Mouse (Mus musculus) gastrocnemius, adult 2 months (tissue): ENCODE data around the gene Tjp1. TPM values are rescaled to one million over a fixed set of nuclear protein-coding genes. Genes with fewer than 3 reads are reported as not detected.

ENCODE experiments used
- DNase-seq: peaks from one replicate; pipeline ENCODE4 v3.0.0; 2022
- H3K27ac ChIP-seq: fragments of 200-600 bp; 2 replicates; pipeline ENCODE4 v1.8.1; 2022; ENCODE audit warnings: mild to moderate bottlenecking
- H3K4me3 ChIP-seq: fragments of 200-600 bp; 2 replicates; pipeline ENCODE4 v1.8.1; 2022; ENCODE audit warnings: mild to moderate bottlenecking, moderate library complexity
- CTCF ChIP-seq: fragments of 200-600 bp; IDR thresholded peaks from 2 replicates; pipeline ENCODE4 v1.8.1; 2022; ENCODE audit warnings: antibody characterized with exemption, mild to moderate bottlenecking, moderate library complexity
- intact Hi-C: fragments of 180-260 bp; cut with DNase I; formaldehyde crosslinking; loops from one replicate; pipeline ENCODE4 v1.15.1; 2025
- total RNA-seq, 2 experiments: library from RNA; stranded (reverse); gene quantifications; 2 replicates each; pipeline ENCODE4 v1.2.3; 2021

Tjp1 gene
- total RNA-seq, 2 experiments from 2014 or later = 21.1 to 23.8 TPM

GRCm38 (mm10) chr7:65371765-65372164, 155.8 kb downstream of the Tjp1 start:
- peak overlapping the region; percentile 95 for H3K27ac ChIP-seq
- intact Hi-C loops = loop anchor here (5.0 kb wide), 1 partner anchor 41 kb away; no protein-coding TSS in a partner anchor
- TF ChIP-seq CTCF = no peak
- peak overlapping the region; percentile 94 for H3K4me3 ChIP-seq
- no peak for DNase-seq

DNA sequence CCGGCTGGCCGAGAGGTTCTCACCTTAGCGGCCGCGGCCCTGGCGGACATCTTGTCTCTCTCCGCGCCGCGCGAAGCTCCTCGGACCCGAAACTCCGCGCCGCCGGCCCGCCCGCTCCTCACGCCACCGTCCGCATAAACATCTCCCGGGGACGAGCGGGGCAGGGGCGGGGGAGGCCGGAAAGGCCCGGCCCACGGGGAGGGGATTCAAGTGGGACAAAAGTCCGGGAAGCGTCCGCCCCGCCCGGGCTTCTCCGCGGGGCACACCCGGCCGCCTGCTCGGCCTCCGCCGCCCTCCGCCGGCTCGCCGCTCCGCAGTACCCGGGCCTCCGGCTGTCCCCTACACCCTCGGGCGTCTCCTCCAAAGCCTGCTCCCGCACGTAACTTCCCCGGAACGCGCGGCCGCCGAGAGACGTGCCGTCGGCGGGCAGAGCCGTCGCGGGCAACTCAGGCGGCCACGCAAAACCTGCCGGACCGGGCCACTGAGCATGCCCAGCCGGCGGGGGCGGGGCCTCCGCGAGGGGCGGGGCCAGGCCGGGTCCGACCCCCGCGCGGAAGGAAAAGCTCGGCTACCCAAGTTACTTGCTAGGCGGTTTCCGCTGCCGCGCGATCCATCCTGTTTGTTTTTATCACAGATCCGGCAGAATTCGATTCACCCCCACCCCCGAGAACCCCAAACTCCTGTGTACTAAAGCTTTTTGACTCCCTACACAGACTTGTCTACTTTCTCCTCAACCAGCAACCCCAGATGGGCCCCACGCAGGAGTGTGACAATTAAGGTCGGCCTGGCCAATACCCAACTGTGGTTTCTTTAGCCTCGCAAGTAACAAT, 156.6 kb downstream of the Tjp1 start:
- peak; percentile 94 for DNase-seq
- peak overlapping the region; percentile 94 for H3K4me3 ChIP-seq
- intact Hi-C loops = loop anchor here (5.0 kb wide), 1 partner anchor 41 kb away; no protein-coding TSS in a partner anchor
- H3K27ac ChIP-seq = peak overlapping the region; percentile 95
- no peak for TF ChIP-seq CTCF

DNA sequence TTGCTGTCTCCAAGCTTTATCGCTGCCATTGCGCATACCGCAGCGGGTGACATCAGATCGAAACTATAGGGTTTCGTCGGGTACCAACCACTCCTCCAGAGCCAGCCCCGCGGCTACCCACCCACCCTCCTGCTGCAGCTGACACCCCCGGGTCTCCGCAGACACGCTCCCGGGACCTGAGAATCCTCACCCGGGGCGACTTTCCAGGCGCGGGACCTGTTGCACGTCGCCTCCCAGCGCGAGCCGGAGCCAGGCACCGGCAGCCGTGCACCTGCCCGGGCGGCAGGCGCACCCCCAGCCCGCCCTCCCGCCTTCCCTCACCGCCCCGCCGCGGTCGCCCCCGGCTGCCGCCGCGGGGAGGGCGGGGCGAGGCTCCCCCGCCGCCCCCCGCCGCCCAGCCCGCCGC, 157.2 kb downstream of the Tjp1 start:
- peak overlapping the region; percentile 94 for H3K4me3 ChIP-seq
- H3K27ac ChIP-seq = peak overlapping the region; percentile 95
- DNase-seq = peak; percentile 72
- no peak for TF ChIP-seq CTCF
- intact Hi-C loops = loop anchor here (5.0 kb wide), 1 partner anchor 42 kb away; no protein-coding TSS in a partner anchor

DNA sequence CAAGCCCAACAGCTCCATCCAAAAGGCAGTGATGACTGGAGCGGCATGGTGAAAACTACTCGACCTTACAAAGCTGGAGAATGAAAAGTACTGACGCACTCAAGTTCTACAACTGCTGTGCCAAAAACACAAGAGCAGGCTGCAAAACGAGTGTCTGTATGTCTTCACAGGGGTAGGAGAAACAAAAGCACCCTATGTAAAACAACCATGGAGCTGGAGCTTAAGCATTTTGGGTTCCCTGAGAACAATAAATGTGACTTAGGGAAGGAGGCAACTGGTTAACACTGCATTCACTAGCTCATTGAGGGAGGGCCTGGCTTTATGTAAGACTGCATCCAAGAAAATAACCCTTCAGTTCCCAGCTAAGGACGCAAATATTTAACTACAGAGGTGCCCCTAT, 158.5 kb downstream of the Tjp1 start:
- no peak for DNase-seq
- peak overlapping the region; percentile 95 for H3K27ac ChIP-seq
- no peak for TF ChIP-seq CTCF
- intact Hi-C loops = loop anchor here (5.0 kb wide), 1 partner anchor 88 kb away; no protein-coding TSS in a partner anchor
- peak overlapping the region; percentile 94 for H3K4me3 ChIP-seq

DNA sequence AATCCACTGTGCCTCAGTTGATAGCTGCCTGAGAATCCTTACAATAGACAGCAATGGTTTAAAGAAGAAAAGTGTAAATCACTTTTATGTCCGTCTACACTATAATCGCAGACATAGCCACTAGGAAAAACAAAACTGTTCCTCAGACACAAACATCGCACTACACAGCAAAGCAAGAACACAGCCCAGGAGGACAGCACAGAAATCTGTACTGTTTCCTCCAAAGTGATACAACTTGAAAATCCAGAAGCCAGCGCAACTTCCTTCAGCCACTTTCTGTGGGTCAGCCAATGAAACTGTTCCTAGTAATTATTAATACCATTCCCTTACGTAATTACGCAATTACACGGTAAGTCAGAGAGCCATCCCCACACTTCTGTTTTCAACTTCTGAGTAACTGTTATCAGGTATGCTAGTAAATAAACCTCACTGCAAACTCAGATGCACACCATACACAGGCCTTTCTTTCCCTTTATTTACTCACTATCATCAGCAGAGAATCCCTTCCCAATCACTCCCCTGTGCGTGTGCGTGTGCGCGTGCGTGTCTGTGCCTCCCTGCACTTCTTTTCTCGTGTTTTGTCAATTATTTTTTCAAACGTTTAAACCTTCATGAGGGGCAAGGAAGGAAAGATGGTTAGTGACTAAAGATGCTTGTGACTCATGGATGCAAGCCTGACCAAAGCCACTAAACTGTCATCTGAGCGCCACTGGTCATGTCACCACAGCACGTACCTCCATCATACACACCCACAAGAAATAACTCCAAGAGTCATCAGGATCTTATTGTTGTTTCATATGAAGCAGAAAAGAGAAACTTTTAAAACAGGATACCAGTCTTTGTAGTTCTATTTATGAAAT, 160.0 kb downstream of the Tjp1 start:
- H3K4me3 ChIP-seq = peak overlapping the region; percentile 94
- DNase-seq = no peak
- peak overlapping the region; percentile 95 for H3K27ac ChIP-seq
- intact Hi-C loops = loop anchor here (5.0 kb wide), 1 partner anchor 90 kb away; no protein-coding TSS in a partner anchor
- TF ChIP-seq CTCF = no peak

DNA sequence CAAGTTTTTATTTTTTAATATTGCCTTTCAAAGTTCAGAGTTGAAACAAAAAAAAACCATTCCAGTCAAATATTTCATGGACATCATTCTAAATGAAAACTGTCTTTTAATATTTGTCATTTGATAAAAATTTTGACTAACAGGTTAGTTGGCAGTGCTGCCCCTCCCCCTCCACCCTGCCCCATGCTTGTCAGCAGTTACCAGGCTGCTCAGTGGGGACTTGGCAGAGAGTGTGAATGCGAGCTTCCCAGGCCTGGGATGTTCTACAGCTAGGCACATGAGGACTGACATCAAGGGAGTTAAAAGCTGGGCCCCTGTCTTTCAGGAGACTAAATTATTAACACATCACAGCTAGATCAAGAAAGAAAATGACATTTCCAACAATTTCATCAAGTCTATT, 161.4 kb downstream of the Tjp1 start:
- Histone ChIP-seq H3K4me3 (no peak overlapping the region; the same call in 1 of the 2 replicates), H3K27ac (no peak overlapping the region)
- DNase-seq = no peak
- TF ChIP-seq CTCF = no peak
- intact Hi-C loops = loop anchor here (5.0 kb wide), 1 partner anchor 91 kb away; no protein-coding TSS in a partner anchor

DNA sequence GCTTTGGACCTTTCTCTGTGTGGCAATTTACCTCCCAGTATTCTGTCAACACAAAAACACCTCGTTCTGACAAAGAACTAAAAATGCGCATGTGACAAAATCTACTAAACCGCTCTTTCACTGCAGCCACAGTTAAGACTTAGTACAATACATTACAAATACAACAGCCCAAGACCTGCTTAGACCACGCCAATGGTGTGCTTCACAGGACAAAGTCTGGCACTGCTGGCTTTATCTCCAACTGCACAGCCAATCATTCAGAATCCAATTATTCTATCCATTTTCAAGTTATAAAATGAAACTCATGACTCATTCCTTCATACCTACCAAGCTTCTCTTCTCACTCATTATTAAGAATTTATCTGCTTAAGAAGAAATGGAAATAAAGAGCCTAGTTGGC, 162.0 kb downstream of the Tjp1 start:
- Histone ChIP-seq H3K27ac (no peak overlapping the region), H3K4me3 (no peak overlapping the region)
- intact Hi-C loops = loop anchor here (5.0 kb wide), 1 partner anchor 92 kb away; no protein-coding TSS in a partner anchor
- no peak for DNase-seq
- no peak for TF ChIP-seq CTCF

- H3K27ac ChIP-seq = peak overlapping the region; percentile 24; the same call in 1 of the 2 replicates
- DNase-seq = no peak
- TF ChIP-seq CTCF = no peak
- intact Hi-C loops = no loop called here
- H3K4me3 ChIP-seq = no peak overlapping the region; the same call in 1 of the 2 replicates
Observed at GRCm38 (mm10) chr7:65360278-65360677, 167.3 kb downstream of the Tjp1 start.

DNA sequence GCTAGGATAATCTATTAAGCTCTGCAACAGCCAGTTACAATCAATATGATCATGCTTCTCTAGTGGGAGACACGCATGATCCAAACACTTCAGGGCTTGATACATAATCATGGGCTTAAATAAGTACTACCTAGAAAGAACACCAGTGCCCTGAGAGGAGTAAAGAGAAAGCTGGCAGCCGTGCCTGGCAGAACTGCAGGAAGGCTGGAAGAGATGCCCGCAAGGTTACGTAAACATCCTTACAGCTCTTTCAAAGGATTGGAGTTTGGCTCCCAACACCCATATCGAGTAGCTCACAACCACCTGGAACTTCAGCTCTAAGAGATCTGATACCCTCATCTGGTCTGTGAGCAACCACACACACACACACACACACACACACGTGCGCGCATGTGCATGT, 167.8 kb downstream of the Tjp1 start:
- peak; percentile 80 for DNase-seq
- peak overlapping the region; percentile 24; the same call in 1 of the 2 replicates for H3K27ac ChIP-seq
- no peak for TF ChIP-seq CTCF
- H3K4me3 ChIP-seq = no peak overlapping the region; the same call in 1 of the 2 replicates
- intact Hi-C loops = loop anchor here (5.0 kb wide), 1 partner anchor 37 kb away; no protein-coding TSS in a partner anchor

- H3K4me3 ChIP-seq = no peak overlapping the region
- peak overlapping the region; percentile 31; the same call in 1 of the 2 replicates for H3K27ac ChIP-seq
- DNase-seq = peak; percentile 47
- no peak for TF ChIP-seq CTCF
- intact Hi-C loops = loop anchor here (5.0 kb wide), 1 partner anchor 35 kb away; no protein-coding TSS in a partner anchor
Observed at GRCm38 (mm10) chr7:65357538-65357937, 170.0 kb downstream of the Tjp1 start.

- intact Hi-C loops = loop anchor here (5.0 kb wide), 1 partner anchor 34 kb away; no protein-coding TSS in a partner anchor
- H3K27ac ChIP-seq = peak overlapping the region; percentile 31
Observed at GRCm38 (mm10) chr7:65356204-65356603, 171.4 kb downstream of the Tjp1 start.

DNA sequence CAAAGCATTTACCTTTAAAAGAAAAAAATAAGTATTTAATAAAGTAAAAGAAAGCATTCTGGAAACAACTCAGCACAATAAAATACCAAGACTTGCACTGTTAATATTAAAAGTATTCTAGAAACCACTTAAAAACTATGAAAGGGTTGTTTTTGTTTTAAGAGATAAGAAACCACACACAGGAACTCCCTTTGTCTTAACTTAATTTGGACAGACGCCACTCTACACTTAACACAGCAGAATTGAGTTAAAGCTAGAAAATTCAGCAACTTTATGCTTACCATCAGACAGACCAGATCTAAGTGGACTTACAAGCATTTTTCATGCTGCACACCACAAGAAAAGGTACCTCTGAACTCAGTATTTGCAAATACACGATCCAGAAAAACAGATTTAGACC, 172.7 kb downstream of the Tjp1 start:
- DNase-seq = no peak
- no peak for TF ChIP-seq CTCF
- Histone ChIP-seq H3K27ac (no peak overlapping the region), H3K4me3 (peak overlapping the region; percentile 24)
- intact Hi-C loops = loop anchor here (5.0 kb wide), 1 partner anchor 33 kb away; no protein-coding TSS in a partner anchor

More at GRCm38 (mm10) chr7:65356204-65356603, 171.4 kb downstream of the Tjp1 start:
- DNase-seq = no peak
- no peak for TF ChIP-seq CTCF
- no peak overlapping the region for H3K4me3 ChIP-seq
